Mouse (Mus musculus) forebrain, embryonic 15.5 days (tissue): ENCODE results near the gene Nodal. TPM values are rescaled to one million over a fixed set of nuclear protein-coding genes. Genes with fewer than 3 reads are reported as not detected.
A peak's percentile ranks its signal among the peaks of the same experiment; 100 is the strongest.
"Not testable (repeated sequence)": the region's sequence is repeated elsewhere in the genome, so short reads cannot be mapped to it uniquely, and the experiment has no call there.

ENCODE experiments used
- ATAC-seq: fragments of 200-750 bp; cut with Nextera tagmentation; replicated peaks from 2 replicates; pipeline ENCODE4 v1.8.0; 2017; ENCODE audit warnings: mild to moderate bottlenecking, moderate TSS enrichment, moderate library complexity
- H3K27ac ChIP-seq: fragments of 300-500 bp; sonication (generic); replicated peaks from 2 replicates; pipeline ENCODE4 v1.5.1; 2015; ENCODE audit warnings: mild to moderate bottlenecking, inconsistent platforms
- H3K27me3 ChIP-seq: fragments of 300-500 bp; sonication (generic); 2 replicates; pipeline ENCODE4 v1.6.1; 2015; ENCODE audit warnings: inconsistent platforms
- H3K36me3 ChIP-seq: fragments of 300-500 bp; sonication (generic); 2 replicates; pipeline ENCODE4 v1.6.1; 2015; ENCODE audit warnings: mild to moderate bottlenecking, inconsistent platforms
- H3K4me1 ChIP-seq: fragments of 300-500 bp; sonication (generic); 2 replicates; pipeline ENCODE4 v1.6.1; 2015; ENCODE audit warnings: inconsistent platforms
- H3K4me2 ChIP-seq: fragments of 300-500 bp; sonication (generic); replicated peaks from 2 replicates; pipeline ENCODE4 v1.6.1; 2015; ENCODE audit warnings: mild to moderate bottlenecking, inconsistent platforms
- H3K4me3 ChIP-seq: fragments of 300-500 bp; sonication (generic); 2 replicates; pipeline ENCODE4 v1.5.1; 2015; ENCODE audit warnings: mild to moderate bottlenecking, inconsistent platforms
- H3K9ac ChIP-seq: fragments of 300-500 bp; sonication (generic); replicated peaks from 2 replicates; pipeline ENCODE4 v1.6.1; 2015; ENCODE audit warnings: mild to moderate bottlenecking, inconsistent platforms
- H3K9me3 ChIP-seq: fragments of 300-500 bp; sonication (generic); 2 replicates; pipeline ENCODE4 v1.6.1; 2016; ENCODE audit warnings: inconsistent platforms
- WGBS: fragments of 180-500 bp; shearing (Covaris S2); methylation state at CpG from one replicate; pipeline ENCODE4 v1.1.7; 2015; ENCODE audit warnings: mixed read lengths; 5-methylcytosine and 5-hydroxymethylcytosine counted together
- polyA plus RNA-seq: library from polyadenylated mRNA; unstranded; fragments of >200 nt; fragmentation: Nextera tagmentation; extraction: Ambion mirVana; gene quantifications from 2 replicates; pipeline ENCODE4 v1.2.1, GENCODE M21; 2015

Nodal gene
- polyA plus RNA-seq, 1 experiment from 2014 or later = 0.36 TPM

DNA sequence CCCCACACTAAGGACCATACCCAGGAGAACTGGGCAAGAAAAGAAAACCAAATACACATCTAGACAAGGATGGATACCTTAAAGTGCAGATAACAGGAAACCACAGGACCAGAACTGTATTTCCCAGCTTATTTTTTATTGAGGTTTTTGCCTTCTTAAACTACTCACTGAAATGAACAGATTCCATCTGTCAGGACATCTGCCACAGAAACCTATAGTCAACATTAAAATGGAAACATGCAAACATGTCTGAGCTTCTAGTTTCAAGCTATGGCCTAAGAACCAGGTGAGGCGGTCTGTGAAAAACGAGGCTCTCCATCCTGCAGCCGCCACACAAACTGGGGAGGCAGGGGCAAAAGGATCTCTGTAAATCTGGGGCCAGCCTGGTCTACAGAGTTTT, 27.2 kb downstream of the Nodal start:
- Histone ChIP-seq H3K36me3 (no peaks in the 10 kb centered on the region), H3K4me1 (peaks cover 73% of the 10 kb centered on the region), H3K27ac (no peak overlapping the region), H3K4me3 (no peak overlapping the region), H3K4me2 (no peak overlapping the region), H3K27me3 (no peaks in the 10 kb centered on the region), H3K9ac (no peak overlapping the region), H3K9me3 (no peaks in the 10 kb centered on the region)
- ATAC-seq = no peak
- WGBS = 65% methylated on average over 3 of the region's 3 CpGs

GRCm38 (mm10) chr10:61447581-61448353, 30.0 kb downstream of the Nodal start:
- H3K4me2 ChIP-seq = no peak overlapping the region
- 82% methylated on average over 10 of the region's 10 CpGs for WGBS
- no peak for ATAC-seq
- no peak overlapping the region for H3K4me3 ChIP-seq
- no peaks in the 10 kb centered on the region for H3K27me3 ChIP-seq
- no peaks in the 10 kb centered on the region for H3K9me3 ChIP-seq
- H3K4me1 ChIP-seq = peaks cover 88% of the 10 kb centered on the region
- H3K9ac ChIP-seq = no peak overlapping the region
- no peaks in the 10 kb centered on the region for H3K36me3 ChIP-seq
- no peak overlapping the region for H3K27ac ChIP-seq

DNA sequence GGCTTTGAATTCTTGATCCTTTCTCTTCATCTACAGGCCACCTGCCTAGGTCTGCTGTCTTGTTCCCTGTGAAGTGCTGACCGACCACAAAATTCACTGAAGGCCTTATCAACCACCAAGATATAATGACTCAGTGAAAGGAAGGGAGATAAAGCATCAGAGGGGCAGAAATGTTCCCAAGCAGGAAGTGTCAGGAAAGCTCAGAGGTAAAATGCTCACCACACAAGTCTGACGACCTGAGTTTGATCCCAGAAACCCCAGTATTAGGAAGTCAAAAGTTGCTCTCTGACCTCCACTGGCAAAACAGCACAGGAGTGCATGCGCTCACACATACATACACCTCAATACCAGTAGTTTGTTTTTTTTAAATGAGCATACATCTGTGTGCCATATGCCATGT, 31.1 kb downstream of the Nodal start:
- Histone ChIP-seq H3K9me3 (no peaks in the 10 kb centered on the region), H3K4me3 (no peak overlapping the region), H3K27me3 (no peaks in the 10 kb centered on the region), H3K36me3 (no peaks in the 10 kb centered on the region), H3K9ac (no peak overlapping the region), H3K27ac (no peak overlapping the region), H3K4me1 (peaks cover 77% of the 10 kb centered on the region), H3K4me2 (no peak overlapping the region)
- ATAC-seq = no peak
- WGBS = 89% methylated on average over 3 of the region's 3 CpGs

GRCm38 (mm10) chr10:61451463-61451930, 33.7 kb downstream of the Nodal start:
- ATAC-seq = no peak
- H3K4me1 ChIP-seq = peaks cover 53% of the 10 kb centered on the region
- H3K4me2 ChIP-seq = peak overlapping the region; percentile 73

DNA sequence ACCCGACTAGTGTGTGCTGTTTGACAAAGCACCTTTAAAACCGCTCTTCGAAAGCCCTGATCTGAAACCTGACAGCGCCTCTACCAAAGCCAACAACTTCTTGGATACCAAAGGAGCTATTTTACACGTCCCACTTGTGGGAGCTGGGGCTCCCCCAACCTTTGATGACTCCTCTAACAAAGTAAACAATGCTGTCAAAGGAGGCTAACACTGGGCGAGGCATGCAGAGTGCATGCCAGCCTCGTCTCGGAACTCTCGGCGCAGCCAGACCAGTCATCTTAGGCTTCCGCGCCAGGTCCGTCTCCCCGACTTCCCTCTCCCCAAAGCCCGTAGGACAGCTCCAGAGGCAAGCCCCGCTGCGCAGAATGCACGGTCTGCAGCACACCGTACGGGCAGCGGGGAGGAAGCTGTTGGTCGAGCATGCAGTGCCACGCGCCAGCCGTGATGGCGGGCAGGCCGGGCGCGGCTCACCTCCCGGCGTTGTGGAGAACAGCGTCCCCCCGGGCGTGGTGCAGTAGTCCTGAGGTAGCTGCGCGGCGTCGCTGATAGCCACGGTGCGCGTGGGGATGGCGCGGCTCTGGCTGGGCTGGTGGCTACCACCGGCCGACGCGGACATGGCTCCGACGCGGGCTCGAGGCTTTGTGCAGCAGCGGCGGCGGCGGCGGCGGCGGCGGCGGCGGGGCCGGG, 34.3 kb downstream of the Nodal start:
- peak overlapping the region; percentile 74 for H3K27ac ChIP-seq
- H3K9me3 ChIP-seq = no peaks in the 10 kb centered on the region
- WGBS = under 1% methylated on average over 62 of the region's 62 CpGs
- ATAC-seq = peak; percentile 72
- peak overlapping the region; percentile 87 for H3K4me3 ChIP-seq
- H3K36me3 ChIP-seq = no peaks in the 10 kb centered on the region
- peaks cover 47% of the 10 kb centered on the region for H3K4me1 ChIP-seq
- H3K9ac ChIP-seq = peak overlapping the region; percentile 88
- peak overlapping the region; percentile 73 for H3K4me2 ChIP-seq
- no peaks in the 10 kb centered on the region for H3K27me3 ChIP-seq

More at GRCm38 (mm10) chr10:61451463-61451930, 33.7 kb downstream of the Nodal start:
- Histone ChIP-seq H3K9me3 (no peaks in the 10 kb centered on the region), H3K9ac (peak overlapping the region; percentile 88), H3K27me3 (no peaks in the 10 kb centered on the region), H3K4me3 (peak overlapping the region; percentile 87), H3K27ac (peak overlapping the region; percentile 74; the same call in 1 of the 2 replicates), H3K36me3 (no peaks in the 10 kb centered on the region)
- WGBS = 5% methylated on average over 8 of the region's 8 CpGs

- Histone ChIP-seq H3K27me3 (no peaks in the 10 kb centered on the region), H3K27ac (peak within 1 kb of the TSS; percentile 74), H3K36me3 (no peaks in the 10 kb centered on the region), H3K9me3 (no peaks in the 10 kb centered on the region), H3K4me1 (peaks cover 41% of the 10 kb centered on the region), H3K4me3 (peak within 1 kb of the TSS; percentile 87), H3K4me2 (peak within 1 kb of the TSS; percentile 73), H3K9ac (peak within 1 kb of the TSS; percentile 88)
- under 1% methylated on average over 36 of the region's 36 CpGs for WGBS
- peak; percentile 98 for ATAC-seq
These were observed 34.9 kb downstream of the Nodal start, which contains the start of gene Eif4ebp2 for GRCm38 (mm10) chr10:61452645-61453044. Gene Eif4ebp2, minus strand, starts transcription at chr10:61452661.

- not testable (repeated sequence) for H3K27me3 ChIP-seq, H3K4me3 ChIP-seq, H3K9ac ChIP-seq, H3K4me2 ChIP-seq, H3K27ac ChIP-seq, H3K9me3 ChIP-seq, H3K36me3 ChIP-seq
- H3K4me1 ChIP-seq = peaks cover 36% of the 10 kb centered on the region
- ATAC-seq = peak; percentile 27
- WGBS = 70% methylated on average over 3 of the region's 3 CpGs
These were observed 35.4 kb downstream of the Nodal start for GRCm38 (mm10) chr10:61453171-61453570.

DNA sequence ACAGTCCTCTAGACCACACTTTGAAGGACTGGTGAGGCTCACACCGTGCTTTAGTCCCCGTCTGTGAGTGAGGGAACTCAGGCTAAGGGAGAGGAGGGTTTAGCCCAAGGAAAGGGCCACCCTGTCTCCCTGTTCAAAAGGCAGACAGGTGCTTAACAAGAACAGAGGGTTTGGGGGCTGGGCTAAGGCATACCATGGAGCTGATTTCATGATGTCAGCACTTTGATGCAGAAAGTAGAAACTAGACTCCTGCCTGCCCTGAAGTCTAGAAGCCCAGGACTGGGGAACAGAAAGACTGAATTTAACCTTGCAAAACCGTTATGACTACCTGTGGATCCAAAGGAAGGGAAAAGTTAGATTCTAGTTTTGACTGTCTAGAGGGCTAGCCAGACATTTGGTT, 39.4 kb downstream of the Nodal start:
- no peaks in the 10 kb centered on the region for H3K27me3 ChIP-seq
- H3K4me1 ChIP-seq = no peaks in the 10 kb centered on the region
- no peak overlapping the region for H3K4me2 ChIP-seq
- no peak overlapping the region for H3K27ac ChIP-seq
- 61% methylated on average over 3 of the region's 3 CpGs for WGBS
- no peaks in the 10 kb centered on the region for H3K9me3 ChIP-seq
- no peak for ATAC-seq
- no peaks in the 10 kb centered on the region for H3K36me3 ChIP-seq
- H3K4me3 ChIP-seq = no peak overlapping the region
- no peak overlapping the region for H3K9ac ChIP-seq

DNA sequence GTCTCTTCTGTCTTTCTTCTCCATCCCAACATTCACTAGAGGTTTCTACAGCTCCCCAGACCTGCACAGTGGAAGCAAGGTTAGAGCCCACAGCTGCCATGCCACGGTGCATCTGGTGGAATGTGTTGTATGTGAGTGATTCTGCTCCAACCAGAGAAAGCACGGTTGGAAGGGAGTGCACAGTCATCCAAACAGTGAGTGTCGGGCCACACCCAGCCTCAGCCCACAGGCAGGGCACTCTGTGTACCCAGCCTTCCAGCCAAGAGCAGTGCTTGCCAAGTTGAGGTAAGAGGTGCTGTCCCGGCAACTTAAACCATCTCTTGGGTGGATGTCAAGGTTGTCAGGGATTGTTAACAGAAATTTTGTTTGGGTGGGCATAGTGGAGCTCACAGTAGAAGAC, 47.2 kb downstream of the Nodal start:
- Histone ChIP-seq H3K27ac (no peak overlapping the region), H3K9me3 (no peaks in the 10 kb centered on the region), H3K36me3 (no peaks in the 10 kb centered on the region), H3K27me3 (no peaks in the 10 kb centered on the region), H3K4me1 (no peaks in the 10 kb centered on the region), H3K4me2 (no peak overlapping the region), H3K4me3 (no peak overlapping the region), H3K9ac (no peak overlapping the region)
- WGBS = 82% methylated on average over 4 of the region's 4 CpGs
- ATAC-seq = no peak

DNA sequence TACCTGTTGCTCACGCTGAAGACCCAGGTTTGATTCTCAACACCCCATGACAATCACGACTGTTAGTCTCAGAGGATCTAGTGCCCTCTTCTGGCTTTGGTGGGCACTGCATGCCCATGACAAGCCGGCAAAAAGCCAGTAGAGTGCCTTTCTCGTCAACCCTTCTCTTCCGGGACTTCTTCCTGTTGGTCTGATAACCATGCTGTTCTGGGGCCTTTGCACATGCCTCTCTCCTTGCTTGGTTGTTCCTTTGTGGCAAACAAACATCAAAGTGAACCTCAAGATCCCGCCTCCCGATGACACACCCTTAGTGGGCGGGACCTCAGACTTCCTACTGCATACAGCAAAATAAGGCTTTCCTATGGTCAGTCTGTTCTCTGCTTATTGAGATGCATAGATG, 48.5 kb downstream of the Nodal start:
- H3K27me3 ChIP-seq = no peaks in the 10 kb centered on the region
- WGBS = 68% methylated on average over 8 of the region's 8 CpGs
- H3K4me2 ChIP-seq = no peak overlapping the region
- no peak overlapping the region for H3K27ac ChIP-seq
- no peaks in the 10 kb centered on the region for H3K36me3 ChIP-seq
- H3K9me3 ChIP-seq = no peaks in the 10 kb centered on the region
- H3K4me1 ChIP-seq = no peaks in the 10 kb centered on the region
- no peak overlapping the region for H3K4me3 ChIP-seq
- no peak overlapping the region for H3K9ac ChIP-seq
- no peak for ATAC-seq

- Histone ChIP-seq H3K27ac (no peak overlapping the region), H3K36me3 (no peaks in the 10 kb centered on the region), H3K9ac (no peak overlapping the region), H3K27me3 (no peaks in the 10 kb centered on the region), H3K9me3 (no peaks in the 10 kb centered on the region), H3K4me1 (no peaks in the 10 kb centered on the region), H3K4me3 (no peak overlapping the region), H3K4me2 (no peak overlapping the region)
- ATAC-seq = no peak
- 26% methylated on average over 5 of the region's 5 CpGs for WGBS
These were observed 49.1 kb downstream of the Nodal start for GRCm38 (mm10) chr10:61466873-61467272.

DNA sequence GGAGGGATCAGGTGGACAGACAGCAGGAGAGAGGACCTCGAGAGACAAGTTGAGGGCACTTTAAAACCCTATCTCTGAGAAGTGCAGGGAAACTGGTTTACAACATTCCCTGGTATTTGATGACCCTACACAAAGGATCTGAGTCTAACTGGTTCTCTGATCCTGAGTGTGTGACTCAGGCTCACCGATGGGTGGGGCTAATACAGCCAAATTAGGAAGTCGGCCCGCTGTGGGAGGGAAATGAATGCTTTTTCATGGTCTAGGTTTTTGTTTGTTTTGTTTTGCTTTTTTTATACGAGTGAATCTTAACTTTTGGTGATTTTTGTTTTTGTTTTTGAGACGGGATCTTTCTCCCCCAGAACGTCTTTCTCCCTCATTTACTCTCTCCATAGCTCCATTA, 51.1 kb downstream of the Nodal start:
- H3K4me1 ChIP-seq = peaks cover 1% of the 10 kb centered on the region
- H3K27ac ChIP-seq = no peak overlapping the region
- H3K27me3 ChIP-seq = no peaks in the 10 kb centered on the region
- no peaks in the 10 kb centered on the region for H3K9me3 ChIP-seq
- H3K36me3 ChIP-seq = no peaks in the 10 kb centered on the region
- H3K4me2 ChIP-seq = no peak overlapping the region
- H3K9ac ChIP-seq = no peak overlapping the region
- ATAC-seq = no peak
- 65% methylated on average over 7 of the region's 7 CpGs for WGBS
- no peak overlapping the region for H3K4me3 ChIP-seq
